Mouse (Mus musculus): ENCODE measurements around the gene Ppp1r14a. TPM values are rescaled to one million over a fixed set of nuclear protein-coding genes. Genes with fewer than 3 reads are reported as not detected.

Ppp1r14a gene
- polyA plus RNA-seq, 1 experiment from 2014 or later: 162 TPM

DNA sequence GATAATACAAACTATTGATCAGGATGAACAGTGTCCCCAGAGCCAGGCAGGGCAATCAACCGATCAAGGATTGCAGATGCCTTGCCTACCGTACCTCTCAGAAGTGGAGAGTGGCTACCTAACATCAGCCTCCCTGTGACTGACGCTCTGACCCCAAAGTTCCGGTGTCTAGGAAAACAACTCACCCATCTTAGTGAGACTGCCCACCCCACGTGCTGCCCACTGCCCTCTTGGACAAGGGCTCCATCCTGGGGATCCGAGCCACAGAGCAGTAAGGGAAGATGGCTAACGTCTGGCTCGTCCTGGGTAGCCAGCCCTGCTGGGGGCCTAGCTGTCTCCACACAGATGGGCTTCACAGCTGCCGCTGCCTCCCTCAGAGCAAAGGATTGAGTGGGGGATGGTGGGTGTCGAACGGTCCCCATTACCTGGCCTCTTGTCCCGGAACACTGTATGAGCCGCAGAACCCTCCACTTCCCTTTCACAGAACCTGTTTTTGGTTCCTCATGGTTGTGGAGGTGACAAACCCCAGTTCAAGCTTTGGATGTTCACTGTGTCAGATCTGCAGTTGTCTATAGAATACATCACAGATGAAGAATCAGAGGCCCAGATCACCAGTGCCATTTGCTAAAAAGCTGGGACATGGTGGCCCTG is 5.1 kb downstream of the Ppp1r14a start:
- H3K9me3 ChIP-seq (ENCODE audit: control insufficient read depth, low read length): no peaks in the 10 kb centered on the region
- H3K4me2 ChIP-seq (ENCODE audit: low read depth, low read length): no peak overlapping the region
- no peaks in the 10 kb centered on the region; the same call in 1 of the 2 replicates for H3K36me3 ChIP-seq (ENCODE audit: control insufficient read depth, insufficient read depth, low read length)
- peaks cover 19% of the 10 kb centered on the region for H3K4me1 ChIP-seq (replicated peaks; ENCODE audit: control insufficient read depth, insufficient read depth, low read length)
- H3K9ac ChIP-seq (ENCODE audit: low read length): no peak overlapping the region
- ATAC-seq (ENCODE audit: low read depth): no peak
- 70% methylated on average over 13 of the region's 13 CpGs for WGBS
- peak overlapping the region; percentile 85 for H3K27ac ChIP-seq (ENCODE audit: low read length)
- no peak overlapping the region for H3K4me3 ChIP-seq (ENCODE audit: low read length)
- no peaks in the 10 kb centered on the region for H3K27me3 ChIP-seq (ENCODE audit: control insufficient read depth, insufficient read depth, low read depth, low read length)

- no peak for ATAC-seq (ENCODE audit: low read depth)
- WGBS: 67% methylated on average over 24 of the region's 24 CpGs
- Histone ChIP-seq H3K4me2 (ENCODE audit: low read depth, low read length) (no peak overlapping the region), H3K27me3 (ENCODE audit: control insufficient read depth, insufficient read depth, low read depth, low read length) (no peaks in the 10 kb centered on the region), H3K27ac (ENCODE audit: low read length) (peak overlapping the region; percentile 42), H3K9ac (ENCODE audit: low read length) (no peak overlapping the region), H3K4me1 (replicated peaks; ENCODE audit: control insufficient read depth, insufficient read depth, low read length) (peaks cover 19% of the 10 kb centered on the region), H3K9me3 (ENCODE audit: control insufficient read depth, low read length) (no peaks in the 10 kb centered on the region), H3K4me3 (ENCODE audit: low read length) (no peak overlapping the region), H3K36me3 (ENCODE audit: control insufficient read depth, insufficient read depth, low read length) (no peaks in the 10 kb centered on the region; the same call in 1 of the 2 replicates)
These were observed 6.9 kb downstream of the Ppp1r14a start for GRCm38 (mm10) chr7:29295861-29296647.

- no peak overlapping the region for H3K4me3 ChIP-seq (ENCODE audit: low read length)
- WGBS: 11% methylated on average over 10 of the region's 10 CpGs
- no peak for ATAC-seq (ENCODE audit: low read depth)
These were observed 7.9 kb downstream of the Ppp1r14a start for GRCm38 (mm10) chr7:29296998-29297397.

DNA sequence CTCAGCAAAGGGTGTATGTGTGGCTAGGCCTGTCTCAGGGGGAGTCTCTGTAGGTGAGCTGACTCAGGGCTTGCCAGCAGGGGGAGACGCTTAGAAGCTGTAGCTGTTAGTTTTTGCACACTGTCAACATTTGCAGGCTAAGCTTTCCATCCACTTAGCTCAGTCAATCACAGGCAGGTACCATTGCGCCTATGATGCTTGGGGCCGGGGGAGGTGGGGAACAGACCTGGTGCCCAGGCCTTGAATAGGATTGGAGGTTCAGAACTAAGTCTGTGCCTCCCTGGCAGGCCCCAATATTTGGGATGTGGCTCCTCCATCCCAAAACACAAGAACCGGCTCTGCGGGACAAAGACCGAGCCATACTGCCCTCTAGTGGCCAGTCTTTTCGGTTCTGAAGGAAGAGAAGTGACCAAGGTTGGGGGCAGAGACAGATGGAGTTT is 12.0 kb downstream of the Ppp1r14a start:
- Histone ChIP-seq H3K27me3 (ENCODE audit: control insufficient read depth, insufficient read depth, low read depth, low read length) (peaks cover 17% of the 10 kb centered on the region), H3K4me3 (ENCODE audit: low read length) (no peak overlapping the region), H3K9me3 (ENCODE audit: control insufficient read depth, low read length) (no peaks in the 10 kb centered on the region), H3K4me1 (replicated peaks; ENCODE audit: control insufficient read depth, insufficient read depth, low read length) (peaks cover 22% of the 10 kb centered on the region), H3K36me3 (ENCODE audit: control insufficient read depth, insufficient read depth, low read length) (no peaks in the 10 kb centered on the region), H3K27ac (ENCODE audit: low read length) (no peak overlapping the region), H3K9ac (ENCODE audit: low read length) (no peak overlapping the region), H3K4me2 (ENCODE audit: low read depth, low read length) (no peak overlapping the region)
- no peak for ATAC-seq (ENCODE audit: low read depth)
- WGBS: 1% methylated on average over 7 of the region's 7 CpGs

More at GRCm38 (mm10) chr7:29296998-29297397, 7.9 kb downstream of the Ppp1r14a start:
- Histone ChIP-seq H3K4me1 (replicated peaks; ENCODE audit: control insufficient read depth, insufficient read depth, low read length) (peaks cover 16% of the 10 kb centered on the region), H3K36me3 (ENCODE audit: control insufficient read depth, insufficient read depth, low read length) (no peaks in the 10 kb centered on the region; the same call in 1 of the 2 replicates), H3K27me3 (ENCODE audit: control insufficient read depth, insufficient read depth, low read depth, low read length) (no peaks in the 10 kb centered on the region), H3K9ac (ENCODE audit: low read length) (no peak overlapping the region), H3K27ac (ENCODE audit: low read length) (no peak overlapping the region), H3K4me2 (ENCODE audit: low read depth, low read length) (no peak overlapping the region), H3K9me3 (ENCODE audit: control insufficient read depth, low read length) (no peaks in the 10 kb centered on the region)

GRCm38 (mm10) chr7:29302641-29303040 is 13.5 kb downstream of the Ppp1r14a start:
- peaks cover 31% of the 10 kb centered on the region for H3K4me1 ChIP-seq (replicated peaks; ENCODE audit: control insufficient read depth, insufficient read depth, low read length)
- no peaks in the 10 kb centered on the region for H3K9me3 ChIP-seq (ENCODE audit: control insufficient read depth, low read length)
- ATAC-seq (ENCODE audit: low read depth): no peak
- no peak overlapping the region for H3K4me3 ChIP-seq (ENCODE audit: low read length)
- no peak overlapping the region for H3K27ac ChIP-seq (ENCODE audit: low read length)
- H3K36me3 ChIP-seq (ENCODE audit: control insufficient read depth, insufficient read depth, low read length): no peaks in the 10 kb centered on the region
- H3K4me2 ChIP-seq (ENCODE audit: low read depth, low read length): no peak overlapping the region
- no peak overlapping the region for H3K9ac ChIP-seq (ENCODE audit: low read length)
- peaks cover 17% of the 10 kb centered on the region for H3K27me3 ChIP-seq (ENCODE audit: control insufficient read depth, insufficient read depth, low read depth, low read length)
- 68% methylated on average over 7 of the region's 7 CpGs for WGBS

GRCm38 (mm10) chr7:29303738-29304462 is 14.8 kb downstream of the Ppp1r14a start, which contains the start of gene Dpf1:
Gene Dpf1, plus strand, starts transcription at chr7:29303951.
- peak within 1 kb of the TSS; percentile 65 for H3K9ac ChIP-seq (ENCODE audit: low read length)
- peaks cover 39% of the 10 kb centered on the region for H3K4me1 ChIP-seq (replicated peaks; ENCODE audit: control insufficient read depth, insufficient read depth, low read length)
- no peak within 1 kb of the TSS for H3K27ac ChIP-seq (ENCODE audit: low read length)
- no peaks in the 10 kb centered on the region for H3K36me3 ChIP-seq (ENCODE audit: control insufficient read depth, insufficient read depth, low read length)
- WGBS: under 1% methylated on average over 67 of the region's 67 CpGs
- peak; percentile 83 for ATAC-seq (ENCODE audit: low read depth)
- H3K4me2 ChIP-seq (ENCODE audit: low read depth, low read length): peak within 1 kb of the TSS; percentile 96
- peaks cover 20% of the 10 kb centered on the region for H3K27me3 ChIP-seq (ENCODE audit: control insufficient read depth, insufficient read depth, low read depth, low read length)
- no peaks in the 10 kb centered on the region for H3K9me3 ChIP-seq (ENCODE audit: control insufficient read depth, low read length)
- H3K4me3 ChIP-seq (ENCODE audit: low read length): peak within 1 kb of the TSS; percentile 63

DNA sequence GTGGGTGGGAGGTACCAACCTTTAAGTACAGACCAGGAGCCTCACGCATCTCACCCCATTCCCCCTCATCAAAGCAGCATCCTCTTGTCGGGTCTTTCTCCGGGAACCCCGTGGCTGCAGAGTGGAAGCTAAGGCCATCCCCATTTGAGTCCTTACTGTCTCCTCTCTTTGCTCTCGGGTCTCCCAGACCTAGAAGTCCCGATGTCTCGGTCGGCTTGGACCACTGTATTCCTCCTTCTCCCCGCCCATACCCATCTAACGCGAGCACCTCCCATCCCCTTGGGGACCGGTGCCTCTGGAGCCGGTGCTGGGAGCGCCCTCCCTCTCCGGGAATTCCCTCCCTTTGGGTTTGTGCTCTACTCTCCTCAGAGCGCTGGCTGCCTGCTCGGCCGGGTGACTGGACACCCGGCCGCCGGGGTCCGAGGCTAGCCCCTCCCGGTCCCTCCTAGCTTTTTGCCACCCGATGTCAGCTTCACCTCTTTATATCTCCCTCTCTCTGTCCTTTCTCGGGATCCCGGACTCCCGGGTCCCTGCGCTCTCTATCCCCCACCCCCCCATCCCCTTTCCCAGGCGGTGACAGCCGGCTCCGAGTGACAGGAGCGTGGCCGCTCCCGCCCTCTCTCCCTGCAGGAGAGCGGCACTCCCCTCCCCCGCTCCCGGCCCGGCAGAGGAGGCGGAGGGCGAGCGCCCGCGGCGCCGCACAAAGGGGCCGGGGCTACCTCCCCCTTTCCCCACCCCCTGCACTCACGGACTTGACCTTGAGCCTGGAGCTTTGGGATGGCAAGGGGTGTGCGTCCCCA is 15.6 kb downstream of the Ppp1r14a start:
- H3K4me1 ChIP-seq (replicated peaks; ENCODE audit: control insufficient read depth, insufficient read depth, low read length): peaks cover 46% of the 10 kb centered on the region
- H3K4me3 ChIP-seq (ENCODE audit: low read length): peak overlapping the region; percentile 63
- peak overlapping the region; percentile 65 for H3K9ac ChIP-seq (ENCODE audit: low read length)
- H3K27ac ChIP-seq (ENCODE audit: low read length): no peak overlapping the region
- H3K4me2 ChIP-seq (ENCODE audit: low read depth, low read length): peak overlapping the region; percentile 96
- H3K36me3 ChIP-seq (ENCODE audit: control insufficient read depth, insufficient read depth, low read length): no peaks in the 10 kb centered on the region
- WGBS: under 1% methylated on average over 44 of the region's 48 CpGs
- H3K9me3 ChIP-seq (ENCODE audit: control insufficient read depth, low read length): no peaks in the 10 kb centered on the region
- H3K27me3 ChIP-seq (ENCODE audit: control insufficient read depth, insufficient read depth, low read depth, low read length): peaks cover 20% of the 10 kb centered on the region
- no peak for ATAC-seq (ENCODE audit: low read depth)

DNA sequence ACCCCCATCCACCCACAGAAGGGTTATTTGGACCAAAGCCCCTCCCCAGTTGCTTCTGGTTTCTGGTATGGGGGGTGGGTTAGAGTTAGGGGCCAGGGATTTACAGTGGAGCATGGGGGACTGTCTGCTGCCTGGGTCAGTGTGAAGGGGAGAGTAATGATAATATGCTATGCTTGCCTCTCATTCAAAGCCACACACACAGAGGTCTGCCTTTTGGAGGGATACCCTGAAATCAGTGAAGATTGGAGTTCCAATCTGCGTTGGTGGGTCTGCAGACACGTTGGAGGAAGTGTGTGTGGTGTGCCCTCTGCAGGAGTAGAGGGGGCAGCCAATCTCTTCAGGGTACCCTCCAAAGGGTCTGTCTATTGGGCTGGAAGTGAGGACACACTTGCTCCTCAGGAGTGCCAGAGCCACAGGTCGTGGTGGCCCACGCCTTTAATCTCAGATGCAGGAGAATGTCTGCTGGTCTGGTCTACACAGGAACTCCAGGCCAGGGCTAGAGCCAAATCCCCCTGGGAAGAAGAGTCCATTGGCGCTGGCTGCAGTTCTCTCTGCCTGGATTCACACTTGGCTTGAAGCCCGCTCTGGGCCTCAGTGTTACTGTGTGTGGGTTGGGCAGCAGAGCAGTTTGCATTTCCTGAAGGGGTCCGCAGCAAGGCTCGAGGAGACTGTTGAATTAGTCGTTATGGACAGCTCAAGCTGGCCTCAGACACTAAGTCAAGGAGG is 16.3 kb downstream of the Ppp1r14a start:
- 30% methylated on average over 9 of the region's 9 CpGs for WGBS
- peak overlapping the region; percentile 63 for H3K4me3 ChIP-seq (ENCODE audit: low read length)
- peaks cover 48% of the 10 kb centered on the region for H3K4me1 ChIP-seq (replicated peaks; ENCODE audit: control insufficient read depth, insufficient read depth, low read length)
- ATAC-seq (ENCODE audit: low read depth): no peak
- peaks cover 20% of the 10 kb centered on the region for H3K27me3 ChIP-seq (ENCODE audit: control insufficient read depth, insufficient read depth, low read depth, low read length)
- H3K9ac ChIP-seq (ENCODE audit: low read length): peak overlapping the region; percentile 65
- no peaks in the 10 kb centered on the region for H3K36me3 ChIP-seq (ENCODE audit: control insufficient read depth, insufficient read depth, low read length)
- peak overlapping the region; percentile 96 for H3K4me2 ChIP-seq (ENCODE audit: low read depth, low read length)
- H3K9me3 ChIP-seq (ENCODE audit: control insufficient read depth, low read length): no peaks in the 10 kb centered on the region
- H3K27ac ChIP-seq (ENCODE audit: low read length): no peak overlapping the region

Data from lung, embryonic 16.5 days (tissue).